Mouse (Mus musculus): ENCODE data around the gene Nectin1.

The Nectin1 gene

DNA sequence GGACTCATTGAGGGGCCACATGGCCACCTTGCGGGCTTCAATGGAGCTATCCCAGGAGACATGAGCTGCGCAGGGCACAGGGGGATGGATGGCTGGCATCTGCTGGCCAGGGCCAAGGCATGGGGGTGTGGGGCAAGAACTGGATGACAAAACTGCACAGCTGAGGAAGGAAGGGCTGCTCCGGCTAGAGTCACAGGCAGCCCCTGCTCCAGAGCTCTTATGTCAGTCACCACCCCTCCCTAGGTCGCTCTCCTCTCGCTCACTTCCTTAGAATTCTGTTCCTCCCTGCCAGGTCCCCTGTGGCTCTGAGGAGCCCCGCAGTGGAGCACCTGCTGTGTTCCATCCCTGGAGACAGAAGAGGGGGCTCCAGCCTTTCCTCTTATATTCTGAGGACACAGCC, 63.8 kb downstream of the Nectin1 start:
- no peak for DNase-seq (ENCODE audit: low spot score)

- DNase-seq (ENCODE audit: low spot score): no peak
Observed at GRCm38 (mm10) chr9:43808099-43808498, 64.3 kb downstream of the Nectin1 start.

DNA sequence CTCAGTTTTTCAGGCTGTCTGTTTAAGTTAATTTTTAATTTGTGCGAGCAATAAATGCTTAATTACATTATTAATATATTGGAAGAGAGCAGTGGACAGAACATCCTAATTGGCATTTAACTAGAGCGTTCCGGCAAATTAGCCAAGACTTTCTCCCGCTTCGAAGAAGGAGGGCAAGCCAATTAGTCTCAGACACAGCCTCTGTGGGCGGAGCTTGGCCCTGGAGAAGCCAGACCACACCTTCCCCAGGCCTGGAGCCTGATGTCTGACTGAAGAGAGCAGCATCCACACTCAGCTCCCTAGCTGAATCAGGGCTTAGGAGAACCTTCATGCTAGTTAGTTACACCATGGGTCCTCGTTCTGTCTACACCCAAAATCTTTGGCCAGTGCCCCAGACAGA, 64.8 kb downstream of the Nectin1 start:
- DNase-seq (ENCODE audit: low spot score): no peak

DNA sequence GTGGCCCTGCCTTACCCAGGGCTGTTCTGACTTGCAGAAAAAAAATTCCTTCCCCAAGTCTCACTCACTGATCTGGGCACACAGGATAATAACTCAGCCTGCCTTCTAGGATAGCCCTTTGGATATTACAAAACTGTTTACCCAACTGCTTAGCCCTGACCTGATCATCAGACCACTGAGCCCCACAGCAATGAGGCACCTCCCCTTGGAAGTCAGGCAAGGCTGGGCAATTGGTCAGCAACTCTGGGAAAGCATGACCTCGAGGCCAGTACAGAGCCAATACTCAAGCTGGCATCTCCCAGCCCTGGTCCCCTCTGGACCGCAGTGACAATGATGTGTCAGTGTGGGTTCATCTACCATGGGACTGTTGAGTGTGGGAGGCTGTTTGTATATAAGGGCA, 69.4 kb downstream of the Nectin1 start:
- no peak for DNase-seq (ENCODE audit: low spot score)

GRCm38 (mm10) chr9:43822206-43822605, 78.4 kb downstream of the Nectin1 start:
- no peak for DNase-seq (ENCODE audit: low spot score)

DNA sequence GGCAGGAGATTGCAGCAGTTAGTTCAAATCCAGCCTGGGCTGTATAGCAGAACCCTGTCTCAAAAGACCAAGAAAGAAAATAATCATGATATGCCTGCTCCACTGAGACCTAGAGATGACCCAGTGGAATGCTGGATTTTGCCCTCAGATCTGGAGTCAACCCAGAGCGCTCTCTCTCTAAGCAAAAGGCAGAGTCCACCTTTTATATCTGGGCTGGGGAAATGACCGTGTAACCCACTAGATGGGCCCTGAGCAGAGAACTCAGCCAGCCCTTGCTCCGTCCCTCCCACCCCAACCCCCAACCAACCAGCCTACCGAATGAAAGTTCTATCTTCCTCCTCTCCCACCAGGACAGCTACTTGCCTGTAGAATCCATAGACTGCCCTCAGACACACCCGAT, 81.4 kb downstream of the Nectin1 start:
- no peak for DNase-seq (ENCODE audit: low spot score)

DNA sequence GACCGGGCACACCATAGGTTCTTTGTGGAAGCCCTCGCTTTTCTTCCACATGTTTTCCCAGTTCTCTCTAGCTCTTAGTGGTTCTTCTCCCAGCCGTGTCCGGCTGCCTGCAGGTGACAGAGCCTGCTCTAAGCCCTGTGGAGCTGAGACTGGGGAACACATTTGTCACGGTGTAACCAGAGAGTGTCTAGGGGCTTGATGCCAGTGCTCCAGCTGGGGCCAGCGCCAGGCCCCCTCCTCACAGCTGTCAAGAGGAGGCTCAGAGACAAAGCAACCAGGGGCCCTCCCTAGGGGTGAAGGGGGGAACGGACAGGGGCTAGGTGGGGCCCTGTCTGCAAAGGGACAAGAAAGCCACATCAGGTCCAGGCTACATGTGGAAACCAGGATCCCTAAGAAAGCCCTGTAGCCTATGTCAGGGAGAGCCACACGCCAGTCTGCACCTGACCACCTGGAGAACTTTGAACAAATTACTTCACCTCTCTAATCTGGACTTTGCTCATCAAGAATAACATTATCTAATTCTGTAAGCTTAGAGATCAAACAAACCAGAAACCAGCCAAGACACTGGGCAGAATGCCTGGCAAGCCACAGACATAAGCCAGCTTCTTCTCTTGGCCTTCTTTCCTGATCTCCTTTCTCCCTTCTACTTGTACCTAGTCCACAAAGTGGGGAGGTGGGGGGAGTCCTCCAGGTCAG, 82.9 kb downstream of the Nectin1 start:
- no peak for DNase-seq (ENCODE audit: low spot score)

- DNase-seq (ENCODE audit: low spot score): peak; percentile 35
Observed at GRCm38 (mm10) chr9:43827593-43827992, 83.8 kb downstream of the Nectin1 start.

GRCm38 (mm10) chr9:43828960-43829359, 85.2 kb downstream of the Nectin1 start:
- DNase-seq (ENCODE audit: low spot score): no peak

GRCm38 (mm10) chr9:43833232-43833631, 89.4 kb downstream of the Nectin1 start:
- no peak for DNase-seq (ENCODE audit: low spot score)

- no peak for DNase-seq (ENCODE audit: low spot score)
Observed at GRCm38 (mm10) chr9:43834283-43834682, 90.5 kb downstream of the Nectin1 start.

DNA sequence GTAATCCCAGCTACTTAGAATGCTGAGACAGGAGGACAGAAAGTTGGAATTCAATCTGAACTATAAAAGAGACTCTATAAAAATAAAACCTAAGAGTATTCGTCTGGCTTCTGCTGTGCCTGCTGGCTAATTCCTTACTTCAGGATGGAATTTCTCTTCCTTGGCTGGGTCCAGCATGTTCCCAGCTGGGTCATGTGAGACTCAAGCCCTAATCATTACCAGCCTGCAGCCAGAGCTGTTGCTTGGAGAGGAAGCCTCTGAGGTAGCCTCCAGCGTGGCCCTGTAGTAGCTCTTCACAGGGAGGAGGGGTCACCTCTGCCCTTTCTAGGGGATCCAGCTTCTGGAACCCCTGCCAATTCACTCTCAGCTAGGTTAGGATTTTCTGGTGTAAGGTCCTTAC, 94.8 kb downstream of the Nectin1 start:
- DNase-seq (ENCODE audit: low spot score): no peak

DNA sequence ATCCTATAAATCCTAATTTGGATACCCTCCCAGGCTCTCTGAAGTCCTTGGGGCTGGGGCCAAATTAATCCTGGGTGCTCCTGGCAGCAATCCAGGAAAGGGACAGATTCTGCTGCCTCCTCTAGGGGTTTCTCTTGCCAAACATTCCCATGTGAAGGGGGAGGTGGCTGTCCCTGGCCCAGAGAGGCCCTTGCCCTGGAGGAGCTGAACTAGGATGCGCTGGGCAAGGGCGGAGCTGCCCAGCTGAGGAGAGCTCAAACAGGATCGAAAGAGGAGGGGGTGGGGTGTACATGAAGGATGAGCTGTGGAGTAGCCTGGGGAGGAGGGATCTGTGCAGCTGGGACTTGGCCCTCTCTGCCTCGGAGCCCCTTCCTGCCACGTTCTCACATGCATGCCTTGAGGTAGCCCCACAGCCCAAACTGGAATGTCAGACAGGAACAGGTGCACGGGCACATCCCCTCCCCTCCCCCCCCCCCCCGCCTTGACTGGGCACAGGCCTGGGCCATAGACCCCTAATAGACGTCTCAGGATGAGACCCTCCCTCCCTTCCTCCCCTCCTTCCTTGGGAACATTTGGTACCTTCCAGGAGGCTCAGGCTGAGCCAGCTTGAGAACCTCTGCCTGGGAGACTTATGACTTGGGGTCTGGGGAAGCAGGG, 99.3 kb downstream of the Nectin1 start:
- no peak for DNase-seq (ENCODE audit: low spot score)

- DNase-seq (ENCODE audit: low spot score): peak; percentile 18
Observed at GRCm38 (mm10) chr9:43843711-43844127, 99.9 kb downstream of the Nectin1 start.

- DNase-seq (ENCODE audit: low spot score): no peak
Observed at GRCm38 (mm10) chr9:43845660-43846455, 102.1 kb downstream of the Nectin1 start.

DNA sequence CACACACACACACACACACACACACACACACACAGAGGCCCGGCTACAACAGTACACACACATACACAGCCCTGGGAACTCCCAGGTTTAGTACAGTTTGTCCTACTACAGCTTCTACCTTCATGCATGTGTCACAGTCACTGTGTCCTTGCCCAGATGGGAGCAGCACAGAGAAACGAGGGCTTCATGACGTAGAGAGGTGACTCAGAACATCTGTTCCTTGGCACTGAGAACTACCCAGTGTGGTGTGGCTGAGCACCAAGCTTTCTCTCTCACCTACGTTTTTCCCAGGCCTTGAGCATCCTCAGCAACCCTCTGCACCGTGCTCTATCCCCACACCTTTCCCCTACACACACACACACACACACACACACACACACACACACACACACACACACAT, 104.1 kb downstream of the Nectin1 start:
- DNase-seq (ENCODE audit: low spot score): no peak

- no peak for DNase-seq (ENCODE audit: low spot score)
Observed at GRCm38 (mm10) chr9:43850281-43850680, 106.5 kb downstream of the Nectin1 start.

- no peak for DNase-seq (ENCODE audit: low spot score)
Observed at GRCm38 (mm10) chr9:43851154-43851553, 107.4 kb downstream of the Nectin1 start.

- no peak for DNase-seq (ENCODE audit: low spot score)
Observed at GRCm38 (mm10) chr9:43855887-43856286, 112.1 kb downstream of the Nectin1 start.
